Mouse (Mus musculus) myocyte (in vitro differentiated cells): ENCODE measurements around the gene Kcnd2. TPM values are rescaled to one million over a fixed set of nuclear protein-coding genes. Genes with fewer than 3 reads are reported as not detected.

Source experiments
- H3K27me3 ChIP-seq: one replicate; pipeline ENCODE4 v1.6.1; 2011; ENCODE audit not compliant: control insufficient read depth, insufficient read depth, insufficient read length
- H3K36me3 ChIP-seq: one replicate; pipeline ENCODE4 v1.6.1; 2011; ENCODE audit not compliant: control insufficient read depth, insufficient read depth
- H3K4me2 ChIP-seq: one replicate; pipeline ENCODE4 v1.6.1; 2011; ENCODE audit warnings: low read depth, control low read depth
- H3K4me3 ChIP-seq: one replicate; pipeline ENCODE4 v1.5.1; 2011; ENCODE audit warnings: mild to moderate bottlenecking, control low read depth, moderate library complexity
- H3K79me2 ChIP-seq: one replicate; pipeline ENCODE4 v1.6.1; 2011; ENCODE audit not compliant: control insufficient read depth, insufficient read depth
- H3ac ChIP-seq: one replicate; pipeline ENCODE4 v1.6.1; 2011; ENCODE audit not compliant: control insufficient read depth, insufficient read length
- CEBPB ChIP-seq: IDR thresholded peaks from 2 replicates; pipeline ENCODE4 v1.6.1; 2011; ENCODE audit warnings: mild to moderate bottlenecking, moderate library complexity; ENCODE audit not compliant: poor library complexity, insufficient read depth, severe bottlenecking
- E2F4 ChIP-seq: IDR thresholded peaks from one replicate; pipeline ENCODE4 v1.6.1; 2011; ENCODE audit warnings: mild to moderate bottlenecking, control low read depth, moderate library complexity; ENCODE audit not compliant: insufficient read depth
- MAX ChIP-seq: IDR thresholded peaks from one replicate; pipeline ENCODE4 v1.6.1; 2011; ENCODE audit warnings: low read depth, mild to moderate bottlenecking, control low read depth
- MYOD1 ChIP-seq, 3 experiments: IDR thresholded peaks; one replicate each; pipeline ENCODE4 v1.6.1; 2011; ENCODE audit warnings: control low read depth in 2 of 3, low read depth in 2 of 3, mild to moderate bottlenecking in 2 of 3, moderate library complexity in 1 of 3; ENCODE audit not compliant: insufficient read length in 2 of 3, control insufficient read depth in 1 of 3
- MYOG ChIP-seq, 3 experiments: IDR thresholded peaks; one replicate each; pipeline ENCODE4 v1.6.1; 2011; ENCODE audit warnings: control low read depth in 2 of 3, low read depth in 2 of 3, mild to moderate bottlenecking in 2 of 3; ENCODE audit not compliant: insufficient read length in 2 of 3, control insufficient read depth in 1 of 3, insufficient read depth in 1 of 3
- POLR2A ChIP-seq: IDR thresholded peaks from one replicate; pipeline ENCODE4 v1.6.1; 2011; ENCODE audit warnings: low read depth, mild to moderate bottlenecking, control low read depth, moderate library complexity; ENCODE audit not compliant: insufficient read length
- POLR2AphosphoS2 ChIP-seq: IDR thresholded peaks from one replicate; pipeline ENCODE4 v1.6.1; 2011; ENCODE audit warnings: low read depth, control low read depth; ENCODE audit not compliant: insufficient read length
- REST ChIP-seq: IDR thresholded peaks from one replicate; pipeline ENCODE4 v1.6.1; 2011; ENCODE audit warnings: mild to moderate bottlenecking, control low read depth, moderate library complexity; ENCODE audit not compliant: insufficient read depth, insufficient read length
- SRF ChIP-seq: IDR thresholded peaks from one replicate; pipeline ENCODE4 v1.6.1; 2011; ENCODE audit warnings: low read depth; ENCODE audit not compliant: control insufficient read depth, insufficient read length
- TCF12 ChIP-seq: IDR thresholded peaks from one replicate; pipeline ENCODE4 v1.6.1; 2011; ENCODE audit warnings: mild to moderate bottlenecking, control low read depth; ENCODE audit not compliant: poor library complexity, insufficient read depth, severe bottlenecking
- TCF3 ChIP-seq: IDR thresholded peaks from one replicate; pipeline ENCODE4 v1.6.1; 2011; ENCODE audit warnings: low read depth, control low read depth; ENCODE audit not compliant: insufficient read length
- USF1 ChIP-seq: IDR thresholded peaks from one replicate; pipeline ENCODE4 v1.6.1; 2011; ENCODE audit warnings: low read depth, mild to moderate bottlenecking, control low read depth, moderate library complexity
- polyA plus RNA-seq: library from polyadenylated mRNA; unstranded; fragments of >200 nt; fragmentation: generic; extraction: Trizol; gene quantifications from one replicate; pipeline ENCODE4 v1.2.1, GENCODE M21; 2012; ENCODE audit warnings: missing spikeins

The Kcnd2 gene
- polyA plus RNA-seq, 1 experiment, result not detected

GRCm38 (mm10) chr6:21418246-21418645, 202.9 kb downstream of the Kcnd2 start:
- Histone ChIP-seq H3K27me3 (no peaks in the 10 kb centered on the region), H3ac (no peak overlapping the region), H3K4me2 (no peak overlapping the region), H3K79me2 (no peaks in the 10 kb centered on the region), H3K36me3 (no peaks in the 10 kb centered on the region), H3K4me3 (no peak overlapping the region)
- TF ChIP-seq POLR2AphosphoS2 (no peak), SRF (no peak), TCF3 (no peak), MYOG (IDR thresholded peaks at IDR 0.05; ENCODE audit: control insufficient read depth in 1 of 3, insufficient read depth in 1 of 3, insufficient read length in 2 of 3, low read depth in 2 of 3) (no peak), USF1 (no peak), MAX (no peak), E2F4 (no peak), CEBPB (no peak), POLR2A (no peak), TCF12 (no peak), REST (no peak), MYOD1 (IDR thresholded peaks at IDR 0.05; ENCODE audit: control insufficient read depth in 1 of 3, insufficient read length in 2 of 3, low read depth in 2 of 3) (no peak)

GRCm38 (mm10) chr6:21424202-21424785, 209.0 kb downstream of the Kcnd2 start:
- Histone ChIP-seq H3K27me3 (no peaks in the 10 kb centered on the region), H3K79me2 (no peaks in the 10 kb centered on the region), H3ac (no peak overlapping the region), H3K4me2 (no peak overlapping the region), H3K36me3 (no peaks in the 10 kb centered on the region), H3K4me3 (no peak overlapping the region)
- TF ChIP-seq MAX (no peak), TCF12 (no peak), MYOG (IDR thresholded peaks at IDR 0.05; ENCODE audit: control insufficient read depth in 1 of 3, insufficient read depth in 1 of 3, insufficient read length in 2 of 3, low read depth in 2 of 3) (no peak), SRF (no peak), MYOD1 (IDR thresholded peaks at IDR 0.05; ENCODE audit: control insufficient read depth in 1 of 3, insufficient read length in 2 of 3, low read depth in 2 of 3) (no peak), USF1 (no peak)

- Histone ChIP-seq H3K27me3 (no peaks in the 10 kb centered on the region), H3K4me3 (no peak overlapping the region), H3K36me3 (no peaks in the 10 kb centered on the region), H3ac (no peak overlapping the region), H3K79me2 (no peaks in the 10 kb centered on the region), H3K4me2 (no peak overlapping the region)
- TF ChIP-seq POLR2AphosphoS2, result no peak
- no peak for TF ChIP-seq MAX
- no peak for TF ChIP-seq POLR2A
- TF ChIP-seq TCF3, result no peak
- no peak for TF ChIP-seq USF1
- TF ChIP-seq TCF12, result no peak
- TF ChIP-seq MYOD1 (IDR thresholded peaks at IDR 0.05; ENCODE audit: control insufficient read depth in 1 of 3, insufficient read length in 2 of 3, low read depth in 2 of 3), result no peak
- TF ChIP-seq E2F4, result no peak
- no peak for TF ChIP-seq MYOG (IDR thresholded peaks at IDR 0.05; ENCODE audit: control insufficient read depth in 1 of 3, insufficient read depth in 1 of 3, insufficient read length in 2 of 3, low read depth in 2 of 3)
- no peak for TF ChIP-seq CEBPB
- TF ChIP-seq SRF, result no peak
- TF ChIP-seq REST, result no peak
These were observed 215.8 kb downstream of the Kcnd2 start for GRCm38 (mm10) chr6:21431120-21431519.

- H3K4me3 ChIP-seq, result no peak overlapping the region
- no peak overlapping the region for H3ac ChIP-seq
- H3K36me3 ChIP-seq, result no peaks in the 10 kb centered on the region
- no peaks in the 10 kb centered on the region for H3K27me3 ChIP-seq
- H3K79me2 ChIP-seq, result no peaks in the 10 kb centered on the region
- TF ChIP-seq POLR2A (no peak), TCF3 (no peak), POLR2AphosphoS2 (no peak), CEBPB (no peak), MAX (no peak), TCF12 (no peak), REST (no peak), E2F4 (no peak), MYOD1 (IDR thresholded peaks at IDR 0.05; ENCODE audit: control insufficient read depth in 1 of 3, insufficient read length in 2 of 3, low read depth in 2 of 3) (no peak), MYOG (IDR thresholded peaks at IDR 0.05; ENCODE audit: control insufficient read depth in 1 of 3, insufficient read depth in 1 of 3, insufficient read length in 2 of 3, low read depth in 2 of 3) (no peak), USF1 (no peak), SRF (no peak)
- no peak overlapping the region for H3K4me2 ChIP-seq
These were observed 249.4 kb downstream of the Kcnd2 start for GRCm38 (mm10) chr6:21464719-21465118.

- no peaks in the 10 kb centered on the region for H3K36me3 ChIP-seq
- no peak overlapping the region for H3K4me3 ChIP-seq
- H3K79me2 ChIP-seq, result no peaks in the 10 kb centered on the region
- no peak overlapping the region for H3K4me2 ChIP-seq
- TF ChIP-seq SRF, result no peak
- no peak for TF ChIP-seq MYOD1 (IDR thresholded peaks at IDR 0.05; ENCODE audit: control insufficient read depth in 1 of 3, insufficient read length in 2 of 3, low read depth in 2 of 3)
- TF ChIP-seq POLR2A, result no peak
- TF ChIP-seq REST, result no peak
- no peak for TF ChIP-seq TCF3
- TF ChIP-seq CEBPB, result no peak
- no peak for TF ChIP-seq MYOG (IDR thresholded peaks at IDR 0.05; ENCODE audit: control insufficient read depth in 1 of 3, insufficient read depth in 1 of 3, insufficient read length in 2 of 3, low read depth in 2 of 3)
- no peak for TF ChIP-seq USF1
- TF ChIP-seq MAX, result no peak
- TF ChIP-seq POLR2AphosphoS2, result no peak
- TF ChIP-seq TCF12, result no peak
- no peak for TF ChIP-seq E2F4
- no peaks in the 10 kb centered on the region for H3K27me3 ChIP-seq
- H3ac ChIP-seq, result no peak overlapping the region
These were observed 256.7 kb downstream of the Kcnd2 start for GRCm38 (mm10) chr6:21471891-21472544.
